Mouse (Mus musculus) heart, postnatal 0 days (tissue): ENCODE data around the gene Fam160a1.

Source experiments
- CTCF ChIP-seq: IDR thresholded peaks from 2 replicates; pipeline ENCODE4 v1.5.1; 2016; ENCODE audit warnings: antibody characterized with exemption, control low read depth, low read depth
- EP300 ChIP-seq: IDR thresholded peaks from 2 replicates; pipeline ENCODE4 v1.6.1; 2016; ENCODE audit warnings: antibody characterized with exemption, low read depth

GRCm38 (mm10) chr3:85817191-85817590, at the start of gene Fam160a1:
- TF ChIP-seq CTCF (no peak), EP300 (no peak)
